Mouse (Mus musculus) adrenal gland, postnatal 25 days (tissue): ENCODE data around the gene Olfr794. TPM values are rescaled to one million over a fixed set of nuclear protein-coding genes. Genes with fewer than 3 reads are reported as not detected.

ENCODE experiments used
- DNase-seq: peaks from one replicate; pipeline ENCODE4 v3.0.0; 2021; ENCODE audit warnings: mixed read lengths
- long read RNA-seq: library from polyadenylated mRNA; stranded (forward); transcript quantifications from one replicate; pipeline ENCODE4 v2.0.0, GENCODE M21; 2021
- microRNA-seq, 2 experiments: library from miRNA; unstranded; fragments of <30 nt; microRNA quantifications; one replicate each; pipeline ENCODE4 v1.2.0; 2021
- total RNA-seq: library from RNA; stranded (reverse); gene quantifications from 2 replicates; pipeline ENCODE4 v1.2.3, GENCODE M21; 2021

The Olfr794 gene
- total RNA-seq: not detected in 2 replicates
- long read RNA-seq: 0 reads

DNA sequence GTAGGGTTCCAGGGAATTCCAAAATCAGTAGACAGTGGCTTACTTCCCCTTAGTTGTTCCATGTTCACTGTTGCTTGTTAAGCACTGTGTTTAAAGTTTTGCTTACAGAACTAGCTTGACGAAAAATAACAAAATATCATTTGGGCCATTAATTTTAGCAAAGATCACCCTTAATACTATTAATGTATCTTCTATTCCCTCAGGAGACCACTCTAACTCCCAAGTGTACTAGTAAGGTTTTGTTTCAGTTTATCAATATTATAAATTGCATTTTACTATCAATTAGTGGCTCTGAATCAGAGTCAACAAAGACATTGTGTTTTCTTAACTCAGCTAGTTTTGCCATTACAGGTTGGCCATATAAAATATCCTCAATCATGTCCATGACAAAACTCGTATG lies at the start of gene Olfr794:
Gene Olfr794 (plus strand): TSS at position 301 of the 400 bp plus-strand sequence.
- no peak for DNase-seq

DNA sequence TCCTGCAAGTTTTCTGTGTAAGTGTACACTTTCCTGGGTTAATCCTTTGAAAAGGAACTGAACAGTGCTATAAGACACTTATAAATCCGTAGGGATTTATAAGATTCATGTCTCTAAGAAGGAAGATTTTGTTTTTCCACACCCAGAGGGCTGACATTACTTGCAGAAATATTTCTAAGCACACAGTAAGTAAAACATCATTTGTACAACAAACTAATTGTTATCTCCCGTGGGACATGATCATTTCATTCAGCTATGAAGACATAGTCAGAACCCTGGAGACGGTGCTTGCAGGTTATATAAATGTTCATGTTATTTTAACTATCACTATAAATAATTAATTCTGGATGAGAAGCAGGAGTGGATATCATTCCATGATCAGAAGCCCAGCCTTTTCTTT lies 46.0 kb upstream of the Olfr794 start, which contains the start of gene Olfr791:
Gene Olfr791 (plus strand): TSS at position 301 of the 400 bp plus-strand sequence.
- DNase-seq: no peak

DNA sequence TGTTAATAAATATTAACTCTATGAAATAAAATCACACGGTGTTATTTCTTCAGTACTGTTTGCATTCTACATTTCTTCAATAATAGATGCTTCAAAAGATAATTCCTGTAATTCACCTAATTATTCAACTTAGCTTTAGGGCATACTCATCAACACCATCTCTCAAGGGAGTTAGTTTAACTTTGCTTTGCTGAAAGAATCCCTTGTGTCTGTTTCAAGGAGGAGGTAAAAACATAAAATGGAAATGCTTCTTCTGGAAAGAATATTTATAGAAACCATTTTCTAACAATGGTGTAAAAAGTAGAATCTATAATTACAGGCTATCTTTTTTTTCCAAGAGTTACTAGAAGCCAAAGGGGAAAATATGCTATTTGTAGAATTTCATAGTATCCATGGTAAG lies 28.6 kb upstream of the Olfr794 start, which contains the start of gene Olfr792:
Gene Olfr792 (plus strand): TSS at position 301 of the 400 bp plus-strand sequence.
- no peak for DNase-seq

DNA sequence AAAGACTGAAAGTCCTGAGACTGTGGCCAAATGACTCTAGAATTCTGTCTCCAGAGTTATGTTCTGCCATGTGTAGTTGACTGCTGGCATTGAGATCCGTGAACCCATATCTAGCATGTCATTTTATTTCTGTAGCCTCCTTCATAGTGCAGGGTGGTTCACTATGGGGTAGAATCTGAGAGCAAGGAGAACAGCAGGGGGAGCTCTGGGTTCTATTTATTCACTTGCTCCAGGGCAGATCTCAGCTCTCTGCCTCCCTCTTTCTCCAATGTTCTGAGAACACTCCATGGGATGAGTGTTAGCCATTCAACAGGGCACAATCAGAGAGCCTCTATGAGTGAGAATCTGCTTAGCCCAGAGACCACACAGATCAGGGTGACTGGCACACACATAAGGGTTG lies 18.1 kb upstream of the Olfr794 start:
- no peak for DNase-seq

DNA sequence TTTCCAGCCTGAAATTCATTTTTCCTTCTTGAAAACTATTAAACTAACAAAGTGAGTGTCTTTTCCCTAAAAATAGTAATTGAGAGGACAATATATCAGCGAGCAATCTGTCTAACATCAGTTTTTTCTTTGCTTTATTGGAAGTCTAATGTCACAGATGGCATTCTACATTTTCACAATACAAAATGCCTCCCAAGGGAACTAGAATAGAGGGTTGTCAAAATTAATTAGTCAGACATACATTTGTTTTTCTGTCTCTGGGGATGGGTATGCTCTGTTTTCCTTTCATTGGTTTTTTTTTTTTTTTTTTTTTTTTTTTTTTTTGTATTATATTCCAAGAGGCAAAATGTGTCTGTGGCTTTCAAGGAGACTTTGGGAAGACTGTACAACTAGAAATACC lies 9.6 kb downstream of the Olfr794 start:
- no peak for DNase-seq

DNA sequence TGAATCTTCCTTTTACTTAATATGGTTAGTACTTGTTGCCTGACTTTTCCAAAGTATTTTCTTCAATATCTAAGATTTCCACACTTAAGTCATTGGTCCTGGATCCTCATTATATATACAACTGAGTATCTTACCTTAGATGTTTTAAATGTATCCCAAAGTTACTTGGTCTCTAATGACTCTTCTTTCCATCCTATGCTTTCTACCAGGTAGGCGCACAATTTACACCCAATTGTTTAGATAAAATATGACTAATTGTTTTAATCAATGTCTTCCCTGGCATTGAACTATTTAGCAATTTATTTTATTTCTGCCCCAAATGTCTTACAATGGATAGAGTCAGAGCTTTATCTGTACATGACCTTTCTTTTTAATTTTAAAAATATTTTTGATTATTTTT lies 45.0 kb downstream of the Olfr794 start, which contains the start of gene Olfr796:
Gene Olfr796 (minus strand): TSS at position 101 of the 400 bp plus-strand sequence.
- no peak for DNase-seq

DNA sequence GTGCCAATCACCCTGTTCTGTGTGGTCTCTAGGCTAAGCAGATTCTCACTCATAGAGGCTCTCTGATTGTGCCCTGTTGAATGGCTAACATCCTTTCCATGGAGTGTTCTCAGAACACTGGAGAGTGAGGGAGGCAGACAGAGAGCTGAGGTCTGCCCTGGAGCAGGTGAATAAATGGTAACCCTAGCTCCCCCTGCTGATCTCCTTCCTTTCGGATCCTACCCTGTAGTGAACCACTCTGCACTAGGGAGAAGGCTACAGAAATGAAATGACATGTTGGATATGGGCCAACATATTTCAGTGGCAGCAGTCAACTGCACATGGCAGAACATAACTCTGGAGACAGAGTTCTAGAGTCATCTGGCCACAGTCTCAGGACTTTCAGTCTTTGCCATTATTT lies 54.3 kb downstream of the Olfr794 start:
- DNase-seq: no peak

Small RNA genes lying within 50 kb of the gene (microRNA-seq; reads per million reads assigned to microRNA genes)
- 0 reads per million in 2 experiments for gene Gm23252

Other genes starting within 250 kb of the Olfr794 start
- gene Olfr780, start 249.5 kb upstream of the Olfr794 start, total RNA-seq: not detected in 2 replicates
- gene Olfr781, start 238.8 kb upstream of the Olfr794 start, total RNA-seq: not detected in 2 replicates
- not detected in 2 replicates for gene Olfr782, start 218.8 kb upstream of the Olfr794 start, total RNA-seq
- gene Olfr784, start 183.6 kb upstream of the Olfr794 start, total RNA-seq: not detected in 2 replicates
- gene Olfr785, start 162.2 kb upstream of the Olfr794 start, total RNA-seq: not detected in 2 replicates
- gene Olfr786, start 140.3 kb upstream of the Olfr794 start, total RNA-seq: not detected in 2 replicates
- gene Olfr787, start 105.8 kb upstream of the Olfr794 start, total RNA-seq: not detected in 2 replicates
- gene Olfr788, start 96.7 kb upstream of the Olfr794 start, total RNA-seq: not detected in 2 replicates
- not detected in 2 replicates for gene Olfr789, start 82.9 kb upstream of the Olfr794 start, total RNA-seq
- gene Olfr790, start 69.2 kb upstream of the Olfr794 start, total RNA-seq: not detected in 2 replicates
- gene Olfr791, start 45.9 kb upstream of the Olfr794 start, total RNA-seq: not detected in 2 replicates
- not detected in 2 replicates for gene Olfr792, start 28.5 kb upstream of the Olfr794 start, total RNA-seq
- not detected in 2 replicates for gene Olfr796, start 44.9 kb downstream of the Olfr794 start, total RNA-seq
- gene Olfr798, start 60.3 kb downstream of the Olfr794 start, total RNA-seq: not detected in 2 replicates
- gene Olfr799, start 69.8 kb downstream of the Olfr794 start, total RNA-seq: not detected in 2 replicates
- gene Olfr800, start 90.0 kb downstream of the Olfr794 start, total RNA-seq: not detected in 2 replicates
- gene Olfr801, start 106.2 kb downstream of the Olfr794 start, total RNA-seq: not detected in 2 replicates
- gene Olfr802, start 120.5 kb downstream of the Olfr794 start, total RNA-seq: not detected in 2 replicates
- not detected in 2 replicates for gene Olfr803, start 126.6 kb downstream of the Olfr794 start, total RNA-seq
- not detected in 2 replicates for gene Olfr804, start 135.6 kb downstream of the Olfr794 start, total RNA-seq
- not detected in 2 replicates for gene Olfr805, start 161.7 kb downstream of the Olfr794 start, total RNA-seq
- not detected in 2 replicates for gene Olfr806, start 174.3 kb downstream of the Olfr794 start, total RNA-seq
- not detected in 2 replicates for gene Olfr807, start 190.1 kb downstream of the Olfr794 start, total RNA-seq
- gene Olfr808, start 197.8 kb downstream of the Olfr794 start, total RNA-seq: not detected in 2 replicates
- not detected in 2 replicates for gene Olfr809, start 207.0 kb downstream of the Olfr794 start, total RNA-seq
- gene Olfr810, start 227.3 kb downstream of the Olfr794 start, total RNA-seq: not detected in 2 replicates
- gene Olfr811, start 236.7 kb downstream of the Olfr794 start, total RNA-seq: not detected in 2 replicates